Mouse (Mus musculus): ENCODE data around the gene Mllt11. TPM values are rescaled to one million over a fixed set of nuclear protein-coding genes. Genes with fewer than 3 reads are reported as not detected.

Mllt11 gene
- polyA plus RNA-seq, 1 experiment: 66.1 TPM

DNA sequence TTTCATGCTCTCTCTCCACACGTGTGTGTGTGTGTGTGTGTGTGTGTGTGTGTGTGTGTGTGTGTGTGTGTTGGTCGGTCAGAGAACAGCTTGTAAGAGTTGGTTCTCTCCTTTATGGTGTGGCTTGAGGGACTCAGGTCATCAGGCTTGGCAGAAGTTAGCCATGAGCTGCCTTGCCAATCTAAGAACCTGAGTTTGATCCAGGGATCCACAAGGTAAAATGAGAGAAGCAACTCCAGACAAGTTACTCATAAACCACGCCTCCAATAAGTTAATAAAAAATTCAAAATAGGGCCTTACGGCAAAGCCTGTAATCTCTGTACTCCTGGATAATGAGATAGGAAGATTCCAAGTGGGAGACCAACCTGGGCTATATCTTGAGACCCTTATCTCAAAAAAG, 23.7 kb downstream of the Mllt11 start:
- Histone ChIP-seq H3K4me1 (replicated peaks; ENCODE audit: control insufficient read depth, insufficient read depth, low read length) (peaks cover 8% of the 10 kb centered on the region), H3K27ac (ENCODE audit: control insufficient read depth, insufficient read depth, low read length) (no peak overlapping the region), H3K27me3 (ENCODE audit: control insufficient read depth, insufficient read depth, low read length) (no peaks in the 10 kb centered on the region), H3K4me3 (ENCODE audit: control insufficient read depth, insufficient read depth, low read length) (no peak overlapping the region), H3K36me3 (ENCODE audit: control insufficient read depth, insufficient read depth, low read length) (peaks cover 44% of the 10 kb centered on the region)
- 94% methylated on average over 4 of the region's 4 CpGs for WGBS
- DNase-seq: no peak
- TF ChIP-seq POLR2A (IDR thresholded peaks at IDR 0.05; ENCODE audit: control insufficient read depth, extremely low read depth, insufficient read depth, low read length, poor library complexity) (no peak), CTCF (IDR thresholded peaks at IDR 0.05; ENCODE audit: borderline replicate concordance, control insufficient read depth, extremely low read depth, insufficient read depth, low read length, poor library complexity) (no peak)

DNA sequence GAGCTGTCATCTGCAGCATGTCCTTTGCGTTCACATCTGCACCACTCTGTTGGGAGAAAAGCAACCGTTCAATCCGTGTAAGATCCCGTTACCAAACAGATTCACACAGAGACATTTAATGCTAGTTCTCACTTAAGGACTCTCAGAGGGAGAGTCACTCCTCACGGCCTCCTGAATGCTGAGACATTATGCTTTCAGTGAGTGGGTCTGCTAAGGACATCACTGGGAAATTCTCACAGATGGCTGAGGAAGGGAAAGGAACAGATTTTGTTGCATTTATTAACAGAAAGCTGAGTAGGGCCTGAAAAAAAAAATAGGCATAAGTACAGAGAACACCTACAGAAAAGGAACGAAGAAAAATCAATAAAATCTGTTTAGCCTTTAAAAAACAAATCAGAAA, 28.1 kb downstream of the Mllt11 start:
- TF ChIP-seq POLR2A (IDR thresholded peaks at IDR 0.05; ENCODE audit: control insufficient read depth, extremely low read depth, insufficient read depth, low read length, poor library complexity) (no peak), CTCF (IDR thresholded peaks at IDR 0.05; ENCODE audit: borderline replicate concordance, control insufficient read depth, extremely low read depth, insufficient read depth, low read length, poor library complexity) (no peak)
- 98% methylated on average over 6 of the region's 6 CpGs for WGBS
- DNase-seq: no peak
- Histone ChIP-seq H3K4me3 (ENCODE audit: control insufficient read depth, insufficient read depth, low read length) (no peak overlapping the region), H3K27ac (ENCODE audit: control insufficient read depth, insufficient read depth, low read length) (no peak overlapping the region), H3K27me3 (ENCODE audit: control insufficient read depth, insufficient read depth, low read length) (no peaks in the 10 kb centered on the region), H3K4me1 (replicated peaks; ENCODE audit: control insufficient read depth, insufficient read depth, low read length) (no peaks in the 10 kb centered on the region), H3K36me3 (ENCODE audit: control insufficient read depth, insufficient read depth, low read length) (peaks cover 85% of the 10 kb centered on the region)

DNA sequence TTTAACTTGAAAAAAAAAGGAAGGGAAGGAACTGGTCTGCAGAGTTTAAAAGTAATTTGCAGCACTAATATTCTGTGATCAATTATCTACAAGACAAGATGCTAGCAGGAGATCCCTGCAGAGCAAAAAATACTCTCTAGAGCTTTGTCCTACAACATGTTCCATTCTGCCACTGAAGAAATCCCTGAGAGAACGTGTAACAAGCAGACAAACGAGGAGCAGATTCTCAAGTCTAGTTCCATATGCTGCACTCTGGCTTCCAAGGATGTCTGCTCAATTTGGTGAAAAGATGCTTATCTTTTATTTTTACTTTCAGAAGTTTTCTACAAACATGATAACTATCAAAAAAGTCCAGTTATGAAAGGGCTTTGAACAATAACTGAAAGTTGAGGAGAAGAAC, 31.4 kb downstream of the Mllt11 start:
- no peaks in the 10 kb centered on the region for H3K4me1 ChIP-seq (replicated peaks; ENCODE audit: control insufficient read depth, insufficient read depth, low read length)
- no peaks in the 10 kb centered on the region for H3K27me3 ChIP-seq (ENCODE audit: control insufficient read depth, insufficient read depth, low read length)
- no peak for DNase-seq
- H3K4me3 ChIP-seq (ENCODE audit: control insufficient read depth, insufficient read depth, low read length): no peak overlapping the region
- WGBS: 91% methylated on average over 2 of the region's 2 CpGs
- H3K36me3 ChIP-seq (ENCODE audit: control insufficient read depth, insufficient read depth, low read length): peaks cover 94% of the 10 kb centered on the region
- TF ChIP-seq POLR2A (IDR thresholded peaks at IDR 0.05; ENCODE audit: control insufficient read depth, extremely low read depth, insufficient read depth, low read length, poor library complexity) (no peak), CTCF (IDR thresholded peaks at IDR 0.05; ENCODE audit: borderline replicate concordance, control insufficient read depth, extremely low read depth, insufficient read depth, low read length, poor library complexity) (no peak)
- no peak overlapping the region for H3K27ac ChIP-seq (ENCODE audit: control insufficient read depth, insufficient read depth, low read length)

DNA sequence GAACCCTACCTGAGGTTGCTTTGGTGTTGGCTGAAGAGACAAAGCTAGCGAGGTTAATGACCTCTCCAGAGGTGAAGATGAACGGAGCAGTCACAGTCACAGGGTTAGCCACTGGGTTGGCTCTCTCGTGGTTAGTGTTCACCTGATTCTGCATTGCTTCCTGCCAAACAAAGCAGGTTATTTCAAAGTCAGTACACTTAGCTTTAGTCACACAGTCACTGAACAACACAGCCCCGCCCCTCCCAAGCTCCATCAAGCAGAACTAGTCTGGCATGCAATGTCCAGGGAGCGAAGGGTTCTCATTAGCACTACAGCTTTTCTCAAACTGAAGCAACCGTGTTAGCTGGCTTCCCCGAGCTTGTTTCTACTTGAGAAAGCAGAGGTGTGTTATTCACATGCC, 31.8 kb downstream of the Mllt11 start:
- H3K4me3 ChIP-seq (ENCODE audit: control insufficient read depth, insufficient read depth, low read length): no peak overlapping the region

DNA sequence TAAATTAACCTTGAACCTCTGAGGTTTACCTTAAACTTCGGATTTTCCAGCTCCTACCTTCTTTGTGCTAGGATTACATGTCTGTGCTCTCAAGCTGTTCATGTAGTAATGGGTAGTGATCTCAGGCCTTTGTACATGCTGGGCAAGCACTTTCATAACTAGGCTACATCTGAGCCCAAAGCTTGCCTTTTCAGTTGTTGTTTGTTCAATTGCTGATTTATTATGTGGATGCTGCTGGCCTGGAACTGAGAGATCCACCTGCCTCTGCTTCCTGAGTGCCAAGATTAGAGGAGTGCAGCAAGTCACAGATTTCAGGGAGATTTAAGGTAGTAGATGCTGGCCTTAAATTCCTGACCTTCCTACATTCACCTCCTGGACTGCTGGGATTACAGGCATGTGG, 32.9 kb downstream of the Mllt11 start:
- Histone ChIP-seq H3K36me3 (ENCODE audit: control insufficient read depth, insufficient read depth, low read length) (peaks cover 92% of the 10 kb centered on the region), H3K4me1 (replicated peaks; ENCODE audit: control insufficient read depth, insufficient read depth, low read length) (no peaks in the 10 kb centered on the region), H3K4me3 (ENCODE audit: control insufficient read depth, insufficient read depth, low read length) (no peak overlapping the region), H3K27ac (ENCODE audit: control insufficient read depth, insufficient read depth, low read length) (no peak overlapping the region), H3K27me3 (ENCODE audit: control insufficient read depth, insufficient read depth, low read length) (no peaks in the 10 kb centered on the region)
- no peak for DNase-seq
- no peak for TF ChIP-seq CTCF (IDR thresholded peaks at IDR 0.05; ENCODE audit: borderline replicate concordance, control insufficient read depth, extremely low read depth, insufficient read depth, low read length, poor library complexity)
- no peak for TF ChIP-seq POLR2A (IDR thresholded peaks at IDR 0.05; ENCODE audit: control insufficient read depth, extremely low read depth, insufficient read depth, low read length, poor library complexity)
- 100% methylated on average over 1 of the region's 1 CpGs for WGBS

More for the DNA sequence above, 31.8 kb downstream of the Mllt11 start:
- DNase-seq: no peak
- TF ChIP-seq CTCF (IDR thresholded peaks at IDR 0.05; ENCODE audit: borderline replicate concordance, control insufficient read depth, extremely low read depth, insufficient read depth, low read length, poor library complexity) (no peak), POLR2A (IDR thresholded peaks at IDR 0.05; ENCODE audit: control insufficient read depth, extremely low read depth, insufficient read depth, low read length, poor library complexity) (no peak)
- H3K36me3 ChIP-seq (ENCODE audit: control insufficient read depth, insufficient read depth, low read length): peaks cover 94% of the 10 kb centered on the region
- 89% methylated on average over 7 of the region's 7 CpGs for WGBS
- no peaks in the 10 kb centered on the region for H3K27me3 ChIP-seq (ENCODE audit: control insufficient read depth, insufficient read depth, low read length)
- H3K27ac ChIP-seq (ENCODE audit: control insufficient read depth, insufficient read depth, low read length): no peak overlapping the region
- H3K4me1 ChIP-seq (replicated peaks; ENCODE audit: control insufficient read depth, insufficient read depth, low read length): no peaks in the 10 kb centered on the region

GRCm38 (mm10) chr3:95195772-95196171, 36.2 kb downstream of the Mllt11 start:
- no peaks in the 10 kb centered on the region for H3K4me1 ChIP-seq (replicated peaks; ENCODE audit: control insufficient read depth, insufficient read depth, low read length)
- no peak overlapping the region for H3K27ac ChIP-seq (ENCODE audit: control insufficient read depth, insufficient read depth, low read length)
- H3K4me3 ChIP-seq (ENCODE audit: control insufficient read depth, insufficient read depth, low read length): no peak overlapping the region
- H3K27me3 ChIP-seq (ENCODE audit: control insufficient read depth, insufficient read depth, low read length): no peaks in the 10 kb centered on the region
- peaks cover 66% of the 10 kb centered on the region for H3K36me3 ChIP-seq (ENCODE audit: control insufficient read depth, insufficient read depth, low read length)
- DNase-seq: no peak
- no peak for TF ChIP-seq POLR2A (IDR thresholded peaks at IDR 0.05; ENCODE audit: control insufficient read depth, extremely low read depth, insufficient read depth, low read length, poor library complexity)
- TF ChIP-seq CTCF (IDR thresholded peaks at IDR 0.05; ENCODE audit: borderline replicate concordance, control insufficient read depth, extremely low read depth, insufficient read depth, low read length, poor library complexity): no peak
- 100% methylated on average over 2 of the region's 2 CpGs for WGBS

DNA sequence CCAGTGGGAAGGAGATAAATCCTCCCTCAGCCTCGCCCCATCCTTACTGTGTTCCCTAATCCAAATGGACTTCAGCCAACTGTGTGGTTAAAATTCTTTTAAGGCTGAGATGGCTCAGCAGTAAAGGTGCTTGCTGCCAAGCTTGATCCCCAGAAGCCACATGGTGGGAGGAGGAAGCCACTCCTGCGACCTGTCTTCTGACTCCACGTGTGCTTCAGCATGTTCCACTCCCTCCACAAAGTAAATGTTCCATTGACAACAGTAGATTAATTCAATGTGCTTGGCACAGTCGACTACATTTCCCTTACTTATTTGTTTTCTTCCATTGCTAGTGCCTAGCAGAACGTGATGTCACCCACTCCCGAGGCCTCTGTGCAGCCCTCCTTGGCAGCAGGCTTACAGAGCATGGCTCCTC, 37.2 kb downstream of the Mllt11 start:
- no peaks in the 10 kb centered on the region for H3K27me3 ChIP-seq (ENCODE audit: control insufficient read depth, insufficient read depth, low read length)
- peaks cover 63% of the 10 kb centered on the region for H3K36me3 ChIP-seq (ENCODE audit: control insufficient read depth, insufficient read depth, low read length)
- DNase-seq: no peak
- 90% methylated on average over 6 of the region's 6 CpGs for WGBS
- no peak overlapping the region for H3K27ac ChIP-seq (ENCODE audit: control insufficient read depth, insufficient read depth, low read length)
- no peaks in the 10 kb centered on the region for H3K4me1 ChIP-seq (replicated peaks; ENCODE audit: control insufficient read depth, insufficient read depth, low read length)
- TF ChIP-seq CTCF (IDR thresholded peaks at IDR 0.05; ENCODE audit: borderline replicate concordance, control insufficient read depth, extremely low read depth, insufficient read depth, low read length, poor library complexity) (no peak), POLR2A (IDR thresholded peaks at IDR 0.05; ENCODE audit: control insufficient read depth, extremely low read depth, insufficient read depth, low read length, poor library complexity) (no peak)
- H3K4me3 ChIP-seq (ENCODE audit: control insufficient read depth, insufficient read depth, low read length): no peak overlapping the region

Measured in thymus, adult 2 months (tissue).